Mouse (Mus musculus) ES-E14 (cell line): ENCODE results near the gene Ttll13. TPM values are rescaled to one million over a fixed set of nuclear protein-coding genes. Genes with fewer than 3 reads are reported as not detected.

Source experiments
- DNase-seq: peaks from one replicate; pipeline ENCODE4 v3.0.0-alpha.2; 2013; ENCODE audit warnings: low read depth, low spot score
- H3K27ac ChIP-seq: 2 replicates; pipeline ENCODE4 v1.5.1; 2012; ENCODE audit warnings: low read depth, mild to moderate bottlenecking, low read length, moderate library complexity, mixed read lengths; ENCODE audit not compliant: poor library complexity, insufficient read depth, severe bottlenecking
- H3K36me3 ChIP-seq: 2 replicates; pipeline ENCODE4 v1.6.1; 2012; ENCODE audit warnings: mild to moderate bottlenecking, low read length, moderate library complexity, mixed read lengths; ENCODE audit not compliant: control insufficient read depth, poor library complexity, insufficient read depth, severe bottlenecking
- H3K4me1 ChIP-seq, 2 experiments: fragments of 150-350 bp in 1 of 2; sonication (generic) in 1 of 2; 2 replicates each; pipeline ENCODE4 v1.6.1; 2012; ENCODE audit warnings: low read length in 2 of 2, mild to moderate bottlenecking in 1 of 2, mixed read lengths in 1 of 2; ENCODE audit not compliant: control insufficient read depth in 2 of 2, insufficient read depth in 2 of 2, poor library complexity in 1 of 2
- H3K4me3 ChIP-seq, 2 experiments: fragments of 150-350 bp in 1 of 2; sonication (generic) in 1 of 2; 2 replicates each; pipeline ENCODE4 v1.5.1; 2012; ENCODE audit warnings: low read length in 2 of 2, low read depth in 1 of 2, mild to moderate bottlenecking in 1 of 2, mixed read lengths in 1 of 2; ENCODE audit not compliant: insufficient read depth in 1 of 2, poor library complexity in 1 of 2, severe bottlenecking in 1 of 2
- H3K9ac ChIP-seq: 2 replicates; pipeline ENCODE4 v1.6.1; 2012; ENCODE audit warnings: low read depth, mild to moderate bottlenecking, low read length, mixed read lengths; ENCODE audit not compliant: poor library complexity, insufficient read depth, severe bottlenecking
- H3K9me3 ChIP-seq: fragments of 150-350 bp; sonication (generic); 2 replicates; pipeline ENCODE4 v1.6.1; 2012; ENCODE audit warnings: low read depth, mild to moderate bottlenecking, low read length; ENCODE audit not compliant: control insufficient read depth, insufficient read depth
- CHD2 ChIP-seq: IDR thresholded peaks from 2 replicates; pipeline ENCODE4 v1.6.1; 2014; ENCODE audit warnings: mild to moderate bottlenecking, low read depth, low read length, inconsistent platforms
- HCFC1 ChIP-seq: IDR thresholded peaks from 2 replicates; pipeline ENCODE4 v1.6.1; 2012; ENCODE audit warnings: low read length, inconsistent platforms, borderline replicate concordance; ENCODE audit not compliant: insufficient read depth
- MAFK ChIP-seq: IDR thresholded peaks from 2 replicates; pipeline ENCODE4 v1.6.1; 2014; ENCODE audit warnings: mild to moderate bottlenecking, low read depth, low read length, inconsistent platforms; ENCODE audit not compliant: insufficient read depth
- ZC3H11A ChIP-seq: IDR thresholded peaks from 2 replicates; pipeline ENCODE4 v1.6.1; 2012; ENCODE audit warnings: low read depth, mild to moderate bottlenecking, inconsistent platforms, low read length, borderline replicate concordance
- ZNF384 ChIP-seq: IDR thresholded peaks from 2 replicates; pipeline ENCODE4 v1.6.1; 2012; ENCODE audit warnings: low read depth, low read length, inconsistent platforms
- in situ Hi-C, 2 experiments: fragments of 600-800 bp; cut with MboI; formaldehyde crosslinking; loops; one replicate each; pipeline ENCODE4 v1.15.1; 2025; ENCODE audit warnings: low sequenced_read_pairs in 2 of 2, inconsistent platforms in 1 of 2; ENCODE audit not compliant: unreplicated experiment in 2 of 2
- total RNA-seq: library from RNA; depleted of rRNA; stranded (reverse); fragments of 300-350 nt; gene quantifications from 2 replicates; pipeline ENCODE4 v1.2.3, GENCODE M21; 2012

The Ttll13 gene
- total RNA-seq, 1 experiment: 2.8 TPM

DNA sequence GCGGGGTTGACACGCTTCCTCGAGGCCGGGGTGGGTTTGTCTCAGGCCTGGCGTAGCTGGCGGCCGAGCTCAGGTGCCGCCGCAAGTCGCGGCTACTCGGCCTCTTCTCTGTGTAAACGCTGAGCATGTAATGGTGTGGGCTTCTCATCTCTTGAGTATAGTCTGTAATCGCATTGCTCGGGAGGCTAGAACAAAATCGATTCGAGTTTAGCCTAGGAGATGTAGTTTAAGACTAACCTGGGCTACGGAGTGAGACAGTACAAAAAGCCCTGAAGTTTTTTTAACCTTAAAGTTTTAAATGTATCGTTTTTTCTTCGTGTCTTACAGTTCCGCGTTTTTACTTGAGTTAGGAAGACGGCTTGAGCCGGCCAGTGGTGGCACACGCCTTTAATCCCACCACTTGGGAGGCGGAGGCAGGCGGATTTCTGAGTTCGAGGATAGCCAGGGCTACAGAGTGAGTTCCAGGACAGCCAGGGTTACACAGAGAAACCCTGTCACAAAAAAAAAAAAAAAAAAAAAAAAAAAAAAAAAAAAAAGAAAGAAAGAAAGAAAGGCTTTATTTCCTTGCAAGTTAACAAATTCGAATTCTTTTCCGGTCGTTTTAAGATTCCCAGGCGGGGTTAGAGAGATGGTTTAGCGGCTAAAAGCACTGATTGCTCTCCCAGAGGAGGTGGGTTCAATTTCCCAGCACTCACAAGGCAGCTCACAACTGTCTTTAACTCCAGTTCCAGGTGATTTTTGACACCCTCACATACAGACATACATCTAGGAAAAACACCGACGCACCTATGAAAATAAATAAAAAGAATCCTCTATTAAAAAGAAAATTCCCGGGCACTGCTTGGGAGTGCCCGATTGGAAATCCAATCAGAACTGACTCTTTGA lies 48.8 kb downstream of the Ttll13 start:
- TF ChIP-seq CHD2 (no peak), MAFK (no peak), ZNF384 (no peak), ZC3H11A (no peak), HCFC1 (no peak)
- Histone ChIP-seq H3K9me3 (no peaks in the 10 kb centered on the region), H3K4me1 (peaks cover 3 to 4% of the 10 kb centered on the region in 2 experiments; a peak in 2 of 4 replicates), H3K27ac (peak overlapping the region; percentile 79), H3K9ac (peak overlapping the region; percentile 96), H3K36me3 (peaks cover 18% of the 10 kb centered on the region; the same call in 1 of the 2 replicates), H3K4me3 (peak overlapping the region; percentile 91 to 99)
- peak; percentile 24 for DNase-seq
- in situ Hi-C loops: no loop called here

DNA sequence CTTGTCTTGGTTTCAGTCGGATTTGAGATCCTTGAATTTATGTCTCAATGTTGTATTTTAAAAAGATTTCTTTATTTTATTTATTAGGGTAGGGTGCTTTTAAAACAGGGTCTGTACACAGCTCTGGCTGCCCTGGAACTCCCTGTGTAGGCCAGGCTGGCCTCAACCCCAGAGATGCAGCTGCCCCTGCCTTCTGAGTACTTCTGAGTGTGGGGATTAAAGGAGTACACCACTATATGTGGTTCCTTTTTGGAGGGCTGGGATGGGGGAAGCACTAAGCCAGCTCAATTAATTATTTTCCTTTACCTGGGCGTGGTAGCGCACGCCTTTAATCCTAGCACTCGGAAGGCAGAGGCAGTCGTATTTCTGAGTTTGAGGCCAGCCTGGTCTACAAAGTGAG lies 50.3 kb downstream of the Ttll13 start:
- H3K36me3 ChIP-seq: peaks cover 21% of the 10 kb centered on the region
- H3K9me3 ChIP-seq: no peaks in the 10 kb centered on the region
- H3K4me3 ChIP-seq: peak overlapping the region in 1 of 2 experiments; percentile 24; a peak in 1 of 4 replicates
- peaks cover 3 to 4% of the 10 kb centered on the region in 2 experiments; a peak in 2 of 4 replicates for H3K4me1 ChIP-seq
- in situ Hi-C loops: no loop called here
- no peak for DNase-seq
- H3K9ac ChIP-seq: no peak overlapping the region
- H3K27ac ChIP-seq: no peak overlapping the region
- no peak for TF ChIP-seq HCFC1
- TF ChIP-seq MAFK: no peak
- no peak for TF ChIP-seq ZNF384
- no peak for TF ChIP-seq ZC3H11A
- TF ChIP-seq CHD2: no peak

- in situ Hi-C loops: no loop called here
- Histone ChIP-seq H3K4me1 (peaks cover 3 to 4% of the 10 kb centered on the region in 2 experiments; a peak in 2 of 4 replicates), H3K9ac (no peak overlapping the region), H3K9me3 (no peaks in the 10 kb centered on the region), H3K4me3 (no peak overlapping the region; a peak in 1 of 4 replicates), H3K27ac (no peak overlapping the region), H3K36me3 (peaks cover 26% of the 10 kb centered on the region)
- no peak for TF ChIP-seq ZNF384
- TF ChIP-seq ZC3H11A: no peak
- TF ChIP-seq CHD2: no peak
- no peak for TF ChIP-seq HCFC1
- no peak for TF ChIP-seq MAFK
- no peak for DNase-seq
These were observed 50.9 kb downstream of the Ttll13 start for GRCm38 (mm10) chr7:80297041-80297440.

DNA sequence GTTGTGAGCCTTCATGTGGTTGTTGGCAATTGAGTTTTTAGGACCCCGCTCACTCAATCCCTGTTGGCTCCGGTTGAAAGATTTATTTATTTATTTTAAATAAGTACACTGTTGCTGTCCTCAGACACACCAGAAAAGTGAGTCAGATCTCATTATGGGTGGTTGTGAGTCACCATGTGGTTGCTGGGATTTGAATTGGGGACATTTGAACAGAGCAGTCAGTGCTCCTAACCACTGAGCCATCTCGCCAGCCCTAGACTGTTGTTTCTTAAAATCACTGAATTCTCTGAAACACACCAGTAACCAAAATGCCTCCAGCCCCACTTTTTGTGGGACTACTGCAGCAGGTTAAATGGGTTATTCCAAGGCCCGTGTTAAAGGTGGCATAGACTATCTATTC lies 52.6 kb downstream of the Ttll13 start:
- H3K27ac ChIP-seq: no peak overlapping the region
- H3K4me3 ChIP-seq: no peak overlapping the region
- no peak for TF ChIP-seq CHD2
- TF ChIP-seq HCFC1: no peak
- no peak for TF ChIP-seq MAFK
- TF ChIP-seq ZNF384: no peak
- TF ChIP-seq ZC3H11A: no peak
- no peaks in the 10 kb centered on the region for H3K9me3 ChIP-seq
- H3K36me3 ChIP-seq: peaks cover 33% of the 10 kb centered on the region
- in situ Hi-C loops: no loop called here
- peaks cover 3 to 4% of the 10 kb centered on the region in 2 experiments; a peak in 2 of 4 replicates for H3K4me1 ChIP-seq
- no peak for DNase-seq
- H3K9ac ChIP-seq: no peak overlapping the region
